Mouse (Mus musculus) kidney, adult 2 months (tissue): ENCODE measurements around the gene Hist1h2bf.

ENCODE experiments used
- CTCF ChIP-seq: fragments of 200-500 bp; conservative IDR thresholded peaks from 2 replicates; pipeline ENCODE4 v1.5.1; 2011; ENCODE audit warnings: low read depth, mild to moderate bottlenecking, control low read depth, low read length, moderate library complexity, mixed read lengths; ENCODE audit not compliant: insufficient read depth, insufficient read length
- POLR2A ChIP-seq: fragments of 200-500 bp; IDR thresholded peaks from one replicate; pipeline ENCODE4 v1.6.1; 2011; ENCODE audit warnings: low read depth, low read length, control low read depth

- TF ChIP-seq CTCF (no peak), POLR2A (no peak)
Observed at GRCm38 (mm10) chr13:23571022-23571503, 2.9 kb downstream of the Hist1h2bf start, which contains the start of the genes Hist1h2ae and Hist1h2bg.
